Mouse (Mus musculus) forebrain, embryonic 14.5 days (tissue): ENCODE data around the gene Sesn2. TPM values are rescaled to one million over a fixed set of nuclear protein-coding genes. Genes with fewer than 3 reads are reported as not detected.
"Not testable (repeated sequence)": the region's sequence is repeated elsewhere in the genome, so short reads cannot be mapped to it uniquely, and the experiment has no call there.

ENCODE experiments used
- ATAC-seq: fragments of 200-750 bp; cut with Nextera tagmentation; 2 replicates; pipeline ENCODE4 v1.8.0; 2017; ENCODE audit warnings: mild to moderate bottlenecking, moderate library complexity
- DNase-seq: peaks from one replicate; pipeline ENCODE4 v3.0.0-alpha.2; 2015; ENCODE audit warnings: low spot score
- H3K27ac ChIP-seq: fragments of 300-500 bp; sonication (generic); 2 replicates; pipeline ENCODE4 v1.5.1; 2014; ENCODE audit warnings: low read depth, mild to moderate bottlenecking, control low read depth, low read length, moderate library complexity
- H3K27me3 ChIP-seq: fragments of 300-500 bp; sonication (generic); replicated peaks from 2 replicates; pipeline ENCODE4 v1.6.1; 2014; ENCODE audit warnings: low read length, control low read depth, mixed read lengths; ENCODE audit not compliant: control insufficient read depth, insufficient read depth
- H3K36me3 ChIP-seq: fragments of 300-500 bp; sonication (generic); 2 replicates; pipeline ENCODE4 v1.6.1; 2014; ENCODE audit warnings: low read length, control low read depth; ENCODE audit not compliant: control insufficient read depth, insufficient read depth
- H3K4me1 ChIP-seq: fragments of 300-500 bp; sonication (generic); 2 replicates; pipeline ENCODE4 v1.6.1; 2014; ENCODE audit warnings: antibody characterized with exemption, low read length, control low read depth; ENCODE audit not compliant: control insufficient read depth, insufficient read depth
- H3K4me2 ChIP-seq: fragments of 300-500 bp; sonication (generic); 2 replicates; pipeline ENCODE4 v1.6.1; 2014; ENCODE audit warnings: mild to moderate bottlenecking, control low read depth, low read length
- H3K4me3 ChIP-seq: fragments of 300-500 bp; sonication (generic); 2 replicates; pipeline ENCODE4 v1.5.1; 2014; ENCODE audit warnings: low read depth, low read length, control low read depth
- H3K9ac ChIP-seq: fragments of 300-500 bp; sonication (generic); 2 replicates; pipeline ENCODE4 v1.6.1; 2014; ENCODE audit warnings: mild to moderate bottlenecking, low read length, control low read depth, moderate library complexity
- H3K9me3 ChIP-seq: fragments of 300-500 bp; sonication (generic); replicated peaks from 2 replicates; pipeline ENCODE4 v1.6.1; 2016; ENCODE audit warnings: low read length, control low read depth, mixed read lengths; ENCODE audit not compliant: control insufficient read depth
- WGBS: fragments of 180-500 bp; shearing (Covaris S2); extraction: QIAGEN DNeasy Blood & Tissue Kit; methylation state at CpG from one replicate; pipeline ENCODE4 v1.1.7; 2014; 5-methylcytosine and 5-hydroxymethylcytosine counted together
- polyA plus RNA-seq: library from polyadenylated mRNA; unstranded; fragments of >200 nt; fragmentation: Nextera tagmentation; extraction: Ambion mirVana; gene quantifications from 2 replicates; pipeline ENCODE4 v1.2.1, GENCODE M21; 2014

The Sesn2 gene
- polyA plus RNA-seq, 1 experiment from 2014 or later, result 2.9 TPM

DNA sequence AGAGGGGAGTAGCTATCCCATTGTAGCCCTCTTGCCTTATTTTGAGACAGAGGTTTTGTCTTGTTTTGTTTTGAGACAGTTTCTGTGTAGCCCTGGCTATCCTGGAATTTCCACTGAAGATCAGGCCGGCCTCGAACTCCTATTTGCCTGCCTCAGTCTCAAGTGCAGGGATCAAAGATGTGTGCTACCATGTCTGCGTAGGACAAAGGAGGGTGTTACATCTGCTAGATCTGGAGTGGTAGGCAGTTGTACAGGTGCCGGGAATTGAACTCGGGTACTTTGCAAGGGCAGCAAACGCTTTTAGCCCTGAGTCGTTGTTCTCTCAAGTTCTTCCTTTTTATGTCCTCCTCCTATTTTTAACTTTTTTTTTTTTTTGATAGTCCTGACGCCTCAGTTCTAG is 19.2 kb downstream of the Sesn2 start:
- H3K4me1 ChIP-seq, result no peaks in the 10 kb centered on the region
- no peak overlapping the region for H3K4me2 ChIP-seq
- H3K9me3 ChIP-seq, result no peaks in the 10 kb centered on the region
- WGBS, result 95% methylated on average over 8 of the region's 8 CpGs
- H3K27ac ChIP-seq, result no peak overlapping the region
- H3K9ac ChIP-seq, result no peak overlapping the region
- no peak overlapping the region for H3K4me3 ChIP-seq
- DNase-seq, result no peak
- H3K27me3 ChIP-seq, result no peaks in the 10 kb centered on the region
- ATAC-seq, result no peak
- H3K36me3 ChIP-seq, result no peaks in the 10 kb centered on the region

DNA sequence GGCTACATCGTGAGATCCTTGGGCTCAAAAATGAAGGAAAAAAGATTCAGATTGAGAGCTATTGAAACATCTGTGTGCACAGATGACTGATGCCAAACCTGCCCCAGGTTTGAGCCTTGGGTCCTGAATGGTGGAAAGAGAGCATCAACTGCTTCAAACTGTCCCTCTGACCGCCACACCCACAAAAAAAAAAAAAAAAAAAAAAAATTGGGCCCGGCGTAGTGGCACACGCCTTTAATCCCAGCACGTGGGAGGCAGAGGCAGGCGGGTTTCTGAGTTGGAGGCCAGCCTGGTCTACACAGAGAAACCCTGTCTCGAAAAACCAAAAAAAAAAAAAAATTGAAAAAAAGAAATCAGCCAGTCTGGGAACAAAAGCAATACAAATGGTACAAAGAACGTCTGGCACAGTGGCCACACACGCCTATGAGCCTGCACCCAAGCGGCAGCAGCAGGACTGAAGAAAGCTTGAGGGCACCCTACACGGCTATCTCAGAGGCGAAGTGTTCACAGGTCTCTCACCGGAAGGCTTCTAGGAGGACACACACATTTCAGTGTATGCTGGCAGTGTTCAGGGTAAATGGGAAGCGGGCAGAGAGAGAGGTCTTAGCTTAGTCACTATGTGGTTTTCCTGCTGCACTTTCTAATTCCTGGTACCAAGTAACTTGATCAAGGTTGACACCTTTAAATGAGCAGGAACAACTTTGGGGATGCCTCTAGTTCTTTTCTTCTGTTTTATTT is 19.9 kb downstream of the Sesn2 start:
- DNase-seq (no peak), ATAC-seq (no peak)
- Histone ChIP-seq H3K27ac (no peak overlapping the region), H3K4me2 (no peak overlapping the region), H3K4me1 (no peaks in the 10 kb centered on the region), H3K9me3 (no peaks in the 10 kb centered on the region), H3K4me3 (no peak overlapping the region), H3K36me3 (no peaks in the 10 kb centered on the region), H3K9ac (no peak overlapping the region), H3K27me3 (no peaks in the 10 kb centered on the region)
- WGBS, result 87% methylated on average over 15 of the region's 15 CpGs

DNA sequence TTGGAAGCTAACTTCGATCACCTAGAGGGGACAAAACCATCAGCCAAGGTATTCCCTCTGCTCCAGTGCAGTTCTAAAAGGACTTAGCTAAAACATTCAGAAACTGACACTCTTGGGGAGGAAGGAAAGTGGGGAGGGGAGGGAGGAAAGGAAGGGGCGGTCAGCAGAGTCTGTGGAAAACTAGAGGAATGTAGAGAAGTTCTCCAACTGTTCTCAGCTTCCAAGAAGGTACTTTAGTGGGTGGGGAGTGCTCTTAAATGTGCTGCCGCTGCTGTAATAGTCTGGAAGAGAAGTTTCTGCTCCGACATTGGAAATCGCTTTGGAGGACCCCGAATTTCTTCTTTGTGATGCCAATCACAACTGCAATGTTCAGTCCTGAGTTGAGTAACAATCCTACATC is 21.3 kb downstream of the Sesn2 start:
- no peak overlapping the region for H3K4me3 ChIP-seq
- no peak for ATAC-seq

GRCm38 (mm10) chr4:132488521-132488920 is 21.8 kb downstream of the Sesn2 start:
- 92% methylated on average over 3 of the region's 3 CpGs for WGBS
- H3K4me2 ChIP-seq, result no peak overlapping the region
- DNase-seq (no peak), ATAC-seq (no peak)
- H3K27ac ChIP-seq, result no peak overlapping the region
- H3K4me3 ChIP-seq, result no peak overlapping the region
- H3K9ac ChIP-seq, result no peak overlapping the region
- no peaks in the 10 kb centered on the region for H3K4me1 ChIP-seq
- no peaks in the 10 kb centered on the region for H3K9me3 ChIP-seq
- no peaks in the 10 kb centered on the region for H3K27me3 ChIP-seq
- H3K36me3 ChIP-seq, result no peaks in the 10 kb centered on the region

More for the DNA sequence above, 21.3 kb downstream of the Sesn2 start:
- no peaks in the 10 kb centered on the region for H3K4me1 ChIP-seq
- no peaks in the 10 kb centered on the region for H3K27me3 ChIP-seq
- H3K4me2 ChIP-seq, result no peak overlapping the region
- no peak overlapping the region for H3K27ac ChIP-seq
- H3K9ac ChIP-seq, result no peak overlapping the region
- 80% methylated on average over 6 of the region's 6 CpGs for WGBS
- no peak for DNase-seq
- no peaks in the 10 kb centered on the region for H3K36me3 ChIP-seq
- H3K9me3 ChIP-seq, result no peaks in the 10 kb centered on the region

DNA sequence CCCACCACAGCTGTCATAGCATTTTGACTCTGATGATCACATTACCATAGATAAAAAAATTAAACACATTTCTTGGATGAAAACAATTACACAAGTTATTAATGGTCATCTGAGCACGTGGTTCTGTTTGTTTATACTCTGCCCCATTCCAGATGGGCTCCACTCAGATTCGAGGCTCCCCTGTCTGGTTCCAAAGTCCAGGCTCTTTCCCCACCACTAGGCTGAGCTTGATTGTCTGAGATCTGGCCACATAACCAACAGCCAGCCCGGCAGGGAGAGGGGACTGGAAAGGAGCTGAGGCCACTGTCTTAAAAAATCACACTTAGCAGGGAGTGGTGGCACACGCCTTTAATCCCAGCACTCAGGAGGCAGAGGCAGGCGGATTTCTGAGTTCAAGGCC is 25.5 kb downstream of the Sesn2 start:
- no peak overlapping the region for H3K9ac ChIP-seq
- no peaks in the 10 kb centered on the region for H3K36me3 ChIP-seq
- 72% methylated on average over 5 of the region's 5 CpGs for WGBS
- H3K4me2 ChIP-seq, result no peak overlapping the region
- no peaks in the 10 kb centered on the region for H3K4me1 ChIP-seq
- DNase-seq (no peak), ATAC-seq (no peak)
- H3K4me3 ChIP-seq, result no peak overlapping the region
- no peak overlapping the region for H3K27ac ChIP-seq
- no peaks in the 10 kb centered on the region for H3K27me3 ChIP-seq
- H3K9me3 ChIP-seq, result no peaks in the 10 kb centered on the region

- no peaks in the 10 kb centered on the region for H3K36me3 ChIP-seq
Observed at GRCm38 (mm10) chr4:132484231-132484630, 26.1 kb downstream of the Sesn2 start.

DNA sequence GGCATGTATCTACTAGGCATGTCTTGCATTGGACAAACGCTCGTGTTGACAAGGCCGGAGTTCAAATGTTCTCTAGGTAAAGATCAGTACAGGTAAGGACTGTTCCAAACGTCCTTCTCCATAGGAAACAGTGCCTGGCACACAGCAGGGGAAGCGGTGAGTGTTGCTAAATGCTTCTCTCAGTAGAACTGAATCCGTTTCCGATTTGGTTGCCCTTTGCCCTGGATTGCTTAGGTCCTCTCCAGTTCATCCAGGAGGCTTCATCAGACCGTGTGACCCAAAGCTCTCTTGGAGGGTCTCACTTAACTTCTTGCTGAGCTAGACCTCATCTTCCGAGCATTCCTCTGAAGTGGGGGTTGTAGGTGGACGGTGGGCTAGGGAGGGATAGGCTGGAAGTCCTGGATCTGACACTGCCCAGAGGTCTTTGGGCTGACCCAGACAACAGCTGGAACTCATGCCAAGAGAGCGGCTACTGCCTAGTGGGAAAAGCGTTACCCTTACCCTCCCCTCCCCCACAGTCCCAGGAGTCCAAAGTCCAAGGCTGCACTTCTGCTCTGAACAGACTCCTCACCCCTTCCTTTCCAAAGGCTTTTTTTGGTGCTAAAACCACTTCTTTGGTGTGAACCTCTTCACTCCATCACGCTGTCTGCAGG is 27.2 kb downstream of the Sesn2 start:
- no peak for ATAC-seq

More at GRCm38 (mm10) chr4:132484231-132484630, 26.1 kb downstream of the Sesn2 start:
- ATAC-seq, result no peak
- Histone ChIP-seq H3K27ac (no peak overlapping the region), H3K4me3 (no peak overlapping the region), H3K9ac (no peak overlapping the region), H3K4me1 (no peaks in the 10 kb centered on the region), H3K4me2 (no peak overlapping the region), H3K9me3 (no peaks in the 10 kb centered on the region), H3K27me3 (no peaks in the 10 kb centered on the region)
- DNase-seq, result no peak
- WGBS, result 75% methylated on average over 4 of the region's 4 CpGs

GRCm38 (mm10) chr4:132482104-132482503 is 28.2 kb downstream of the Sesn2 start:
- not testable (repeated sequence) for H3K4me1 ChIP-seq, H3K4me2 ChIP-seq, H3K27me3 ChIP-seq, H3K4me3 ChIP-seq, H3K9ac ChIP-seq, H3K9me3 ChIP-seq, H3K27ac ChIP-seq, H3K36me3 ChIP-seq, DNase-seq, ATAC-seq
- 65% methylated on average over 3 of the region's 3 CpGs for WGBS

More for the DNA sequence above, 27.2 kb downstream of the Sesn2 start:
- Histone ChIP-seq H3K27ac (no peak overlapping the region), H3K4me3 (no peak overlapping the region), H3K4me2 (no peak overlapping the region), H3K27me3 (no peaks in the 10 kb centered on the region), H3K9ac (no peak overlapping the region), H3K9me3 (no peaks in the 10 kb centered on the region), H3K4me1 (no peaks in the 10 kb centered on the region), H3K36me3 (no peaks in the 10 kb centered on the region)
- whole genome bisulfite sequencing, result 82% methylated on average over 13 of the region's 13 CpGs
- DNase-seq, result no peak

DNA sequence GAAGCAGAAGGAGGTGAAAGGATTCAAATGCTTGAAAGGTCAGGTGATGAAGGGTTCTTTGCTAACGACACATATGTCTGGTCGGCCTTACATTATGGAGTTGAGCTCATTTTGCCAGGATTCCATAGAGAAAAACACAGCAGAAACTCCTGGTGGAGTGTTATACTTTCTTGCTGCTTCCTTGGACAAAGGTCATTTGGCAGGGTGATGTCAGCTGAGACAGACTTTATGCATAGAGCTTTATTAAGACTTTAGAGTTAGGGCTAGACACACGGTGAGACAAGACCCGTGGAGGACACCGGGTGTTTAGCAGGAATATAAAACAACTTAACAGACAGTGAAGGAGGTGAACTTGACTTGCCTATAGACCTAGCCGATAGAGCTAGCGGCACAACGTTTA is 32.5 kb downstream of the Sesn2 start:
- Histone ChIP-seq H3K4me3 (no peak overlapping the region), H3K4me1 (no peaks in the 10 kb centered on the region), H3K9ac (no peak overlapping the region), H3K27ac (no peak overlapping the region), H3K27me3 (no peaks in the 10 kb centered on the region), H3K9me3 (no peaks in the 10 kb centered on the region), H3K4me2 (no peak overlapping the region), H3K36me3 (no peaks in the 10 kb centered on the region)
- DNase-seq, result no peak
- no peak for ATAC-seq
- WGBS, result 89% methylated on average over 8 of the region's 8 CpGs
